Mouse (Mus musculus): ENCODE results near the gene Prkar1b. TPM values are rescaled to one million over a fixed set of nuclear protein-coding genes. Genes with fewer than 3 reads are reported as not detected.

Gene Prkar1b
- polyA plus RNA-seq, 1 experiment from 2014 or later = 17.4 TPM

DNA sequence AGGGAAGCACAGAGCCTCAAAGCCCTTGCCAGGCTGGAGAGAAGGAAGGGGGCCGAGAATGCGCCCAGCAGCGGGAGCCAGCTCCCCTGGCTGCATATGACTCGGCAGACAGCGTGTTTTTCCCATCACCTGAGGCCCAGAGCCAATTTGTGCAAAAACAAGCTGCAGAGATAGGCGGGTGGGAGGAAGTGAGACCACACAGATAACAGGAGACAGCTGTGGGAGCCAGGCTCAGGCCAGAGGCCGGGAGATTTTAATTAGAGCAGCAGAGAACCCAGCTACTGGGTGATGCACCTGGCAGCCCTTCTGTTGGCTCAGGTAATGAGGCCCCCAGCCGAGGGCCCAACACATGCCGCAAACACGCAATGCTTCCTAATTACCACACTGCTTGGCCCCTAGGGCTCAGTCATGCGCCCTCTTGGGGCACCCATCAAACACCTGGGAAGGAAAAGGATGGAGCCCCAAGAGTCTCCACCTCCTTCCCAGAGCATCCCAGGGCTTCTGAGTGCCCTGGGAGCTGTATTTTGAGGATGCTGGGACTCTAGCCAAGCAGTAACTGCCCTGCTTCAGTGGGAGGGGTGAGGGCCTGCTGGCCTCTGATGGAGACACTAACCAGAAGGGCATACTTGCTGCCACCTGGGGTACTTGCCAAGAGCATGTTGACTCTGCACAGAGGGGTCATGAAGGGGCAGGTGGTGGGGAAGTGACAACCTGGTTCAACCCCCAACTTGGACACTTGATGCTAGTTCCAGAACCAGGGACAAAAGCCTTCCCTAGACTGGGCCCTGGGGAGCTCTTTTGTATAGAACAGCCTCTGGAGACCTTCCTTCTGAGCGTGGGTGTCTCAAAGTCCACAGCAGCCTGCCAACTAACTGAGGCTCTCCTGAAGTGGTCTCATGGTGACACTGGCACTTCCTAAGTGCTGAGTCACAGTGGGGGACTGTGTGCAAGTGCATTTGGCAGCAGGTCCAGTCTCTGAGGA lies 50.5 kb downstream of the Prkar1b start:
- Histone ChIP-seq H3K27ac (ENCODE audit: low read length) (no peak overlapping the region), H3K36me3 (ENCODE audit: control insufficient read depth, insufficient read depth, low read length) (no peaks in the 10 kb centered on the region), H3K27me3 (ENCODE audit: control insufficient read depth, insufficient read depth, low read depth, low read length) (no peaks in the 10 kb centered on the region), H3K9me3 (ENCODE audit: control insufficient read depth, low read length) (peaks cover 3% of the 10 kb centered on the region; the same call in 1 of the 2 replicates), H3K4me1 (replicated peaks; ENCODE audit: control insufficient read depth, insufficient read depth, low read length) (peaks cover 7% of the 10 kb centered on the region; the same call in 1 of the 2 replicates), H3K4me3 (ENCODE audit: low read length) (no peak overlapping the region), H3K9ac (ENCODE audit: low read length) (no peak overlapping the region), H3K4me2 (ENCODE audit: low read depth, low read length) (no peak overlapping the region)
- 34% methylated on average over 12 of the region's 12 CpGs for WGBS
- ATAC-seq (ENCODE audit: low read depth) = no peak

DNA sequence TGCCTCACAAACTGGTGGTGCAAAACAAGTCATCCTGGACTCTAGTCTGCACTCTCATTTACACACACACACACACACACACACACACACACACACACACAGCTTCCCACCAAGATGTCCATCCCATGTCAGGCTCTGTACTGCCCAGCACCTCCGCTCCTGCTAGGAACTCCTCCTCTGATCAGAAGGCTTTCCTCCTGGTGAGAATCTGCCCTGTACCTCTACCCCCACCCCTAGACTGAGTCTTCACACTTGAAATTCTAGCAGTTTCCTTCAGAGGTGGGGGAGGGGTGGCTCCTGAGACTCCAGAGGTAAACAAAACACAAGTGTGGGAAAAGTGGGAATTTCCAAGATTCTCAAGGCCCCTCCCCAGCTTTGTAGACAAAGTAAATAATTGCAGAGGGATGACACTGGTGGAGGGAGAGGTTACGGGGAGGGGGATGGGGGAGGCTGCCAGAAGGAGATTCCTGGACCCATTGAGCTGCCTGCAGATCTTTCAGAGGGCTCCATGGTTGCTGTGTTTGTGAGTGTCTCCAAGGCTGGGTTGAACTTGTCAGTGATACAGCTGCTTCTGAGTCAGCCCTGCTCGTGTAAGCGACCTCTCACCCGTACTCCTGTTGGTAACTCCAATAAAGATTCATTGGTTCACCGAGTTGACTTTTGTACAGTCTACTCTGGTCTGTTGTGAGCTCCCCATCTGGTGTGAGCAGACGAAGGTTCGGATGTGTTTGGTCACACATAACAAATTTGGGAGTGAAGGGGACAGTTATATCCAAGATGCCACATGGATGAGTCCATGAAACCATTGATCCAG lies 54.3 kb downstream of the Prkar1b start:
- Histone ChIP-seq H3K27ac (ENCODE audit: low read length) (no peak overlapping the region), H3K36me3 (ENCODE audit: control insufficient read depth, insufficient read depth, low read length) (no peaks in the 10 kb centered on the region), H3K27me3 (ENCODE audit: control insufficient read depth, insufficient read depth, low read depth, low read length) (no peaks in the 10 kb centered on the region), H3K4me3 (ENCODE audit: low read length) (no peak overlapping the region), H3K9ac (ENCODE audit: low read length) (no peak overlapping the region), H3K4me1 (replicated peaks; ENCODE audit: control insufficient read depth, insufficient read depth, low read length) (peaks cover 7% of the 10 kb centered on the region; the same call in 1 of the 2 replicates), H3K4me2 (ENCODE audit: low read depth, low read length) (no peak overlapping the region), H3K9me3 (ENCODE audit: control insufficient read depth, low read length) (peaks cover 3% of the 10 kb centered on the region; the same call in 1 of the 2 replicates)
- no peak for ATAC-seq (ENCODE audit: low read depth)
- 41% methylated on average over 8 of the region's 8 CpGs for WGBS

- H3K4me1 ChIP-seq (replicated peaks; ENCODE audit: control insufficient read depth, insufficient read depth, low read length) = no peaks in the 10 kb centered on the region
- H3K4me2 ChIP-seq (ENCODE audit: low read depth, low read length) = no peak overlapping the region
- H3K4me3 ChIP-seq (ENCODE audit: low read length) = no peak overlapping the region
- peaks cover 3% of the 10 kb centered on the region; the same call in 1 of the 2 replicates for H3K9me3 ChIP-seq (ENCODE audit: control insufficient read depth, low read length)
- no peak for ATAC-seq (ENCODE audit: low read depth)
- 38% methylated on average over 4 of the region's 4 CpGs for WGBS
- H3K27me3 ChIP-seq (ENCODE audit: control insufficient read depth, insufficient read depth, low read depth, low read length) = no peaks in the 10 kb centered on the region
- no peak overlapping the region for H3K27ac ChIP-seq (ENCODE audit: low read length)
- H3K36me3 ChIP-seq (ENCODE audit: control insufficient read depth, insufficient read depth, low read length) = no peaks in the 10 kb centered on the region
- H3K9ac ChIP-seq (ENCODE audit: low read length) = no peak overlapping the region
Observed at GRCm38 (mm10) chr5:139093534-139093933, 56.3 kb downstream of the Prkar1b start.

GRCm38 (mm10) chr5:139091713-139092112 lies 58.1 kb downstream of the Prkar1b start:
- no peak overlapping the region for H3K9ac ChIP-seq (ENCODE audit: low read length)
- no peaks in the 10 kb centered on the region for H3K36me3 ChIP-seq (ENCODE audit: control insufficient read depth, insufficient read depth, low read length)
- H3K4me1 ChIP-seq (replicated peaks; ENCODE audit: control insufficient read depth, insufficient read depth, low read length) = no peaks in the 10 kb centered on the region
- H3K27me3 ChIP-seq (ENCODE audit: control insufficient read depth, insufficient read depth, low read depth, low read length) = no peaks in the 10 kb centered on the region
- no peak overlapping the region for H3K27ac ChIP-seq (ENCODE audit: low read length)
- peaks cover 2% of the 10 kb centered on the region; the same call in 1 of the 2 replicates for H3K9me3 ChIP-seq (ENCODE audit: control insufficient read depth, low read length)
- WGBS = 84% methylated on average over 3 of the region's 3 CpGs
- H3K4me2 ChIP-seq (ENCODE audit: low read depth, low read length) = no peak overlapping the region
- no peak for ATAC-seq (ENCODE audit: low read depth)
- H3K4me3 ChIP-seq (ENCODE audit: low read length) = no peak overlapping the region

- Histone ChIP-seq H3K36me3 (ENCODE audit: control insufficient read depth, insufficient read depth, low read length) (no peaks in the 10 kb centered on the region), H3K4me1 (replicated peaks; ENCODE audit: control insufficient read depth, insufficient read depth, low read length) (no peaks in the 10 kb centered on the region), H3K27me3 (ENCODE audit: control insufficient read depth, insufficient read depth, low read depth, low read length) (no peaks in the 10 kb centered on the region), H3K4me3 (ENCODE audit: low read length) (no peak overlapping the region), H3K4me2 (ENCODE audit: low read depth, low read length) (no peak overlapping the region), H3K9ac (ENCODE audit: low read length) (no peak overlapping the region), H3K9me3 (ENCODE audit: control insufficient read depth, low read length) (peaks cover 2% of the 10 kb centered on the region; the same call in 1 of the 2 replicates), H3K27ac (ENCODE audit: low read length) (no peak overlapping the region)
- WGBS = 52% methylated on average over 1 of the region's 1 CpGs
- ATAC-seq (ENCODE audit: low read depth) = no peak
Observed at GRCm38 (mm10) chr5:139090162-139090561, 59.6 kb downstream of the Prkar1b start.

DNA sequence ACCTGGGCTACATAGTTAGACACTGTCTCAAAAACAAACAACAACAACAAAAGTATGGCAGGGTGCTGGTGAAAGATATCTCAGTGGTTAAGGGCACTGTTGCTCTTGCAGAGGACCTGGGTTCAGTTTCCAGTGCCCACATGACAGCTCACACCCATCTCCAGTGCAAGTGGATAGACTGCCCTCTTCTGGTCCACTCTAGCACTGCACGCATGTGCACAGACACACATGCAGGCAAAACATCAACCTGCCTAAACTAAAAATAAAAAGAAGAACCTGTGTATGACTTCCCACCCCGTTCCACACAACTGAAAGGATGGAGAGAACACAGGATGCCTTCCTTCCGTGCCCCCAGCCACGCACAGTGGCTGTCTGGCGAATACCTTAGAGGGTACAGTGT lies 61.6 kb downstream of the Prkar1b start:
- Histone ChIP-seq H3K9me3 (ENCODE audit: control insufficient read depth, low read length) (peaks cover 2% of the 10 kb centered on the region; the same call in 1 of the 2 replicates), H3K27me3 (ENCODE audit: control insufficient read depth, insufficient read depth, low read depth, low read length) (no peaks in the 10 kb centered on the region), H3K36me3 (ENCODE audit: control insufficient read depth, insufficient read depth, low read length) (no peaks in the 10 kb centered on the region), H3K9ac (ENCODE audit: low read length) (no peak overlapping the region), H3K27ac (ENCODE audit: low read length) (no peak overlapping the region), H3K4me3 (ENCODE audit: low read length) (no peak overlapping the region), H3K4me2 (ENCODE audit: low read depth, low read length) (no peak overlapping the region), H3K4me1 (replicated peaks; ENCODE audit: control insufficient read depth, insufficient read depth, low read length) (no peaks in the 10 kb centered on the region)
- ATAC-seq (ENCODE audit: low read depth) = no peak
- WGBS = 93% methylated on average over 5 of the region's 5 CpGs

GRCm38 (mm10) chr5:139084831-139085519 lies 64.8 kb downstream of the Prkar1b start:
- Histone ChIP-seq H3K9me3 (ENCODE audit: control insufficient read depth, low read length) (peaks cover 2% of the 10 kb centered on the region; the same call in 1 of the 2 replicates), H3K27me3 (ENCODE audit: control insufficient read depth, insufficient read depth, low read depth, low read length) (no peaks in the 10 kb centered on the region), H3K4me1 (replicated peaks; ENCODE audit: control insufficient read depth, insufficient read depth, low read length) (peaks cover 5% of the 10 kb centered on the region), H3K36me3 (ENCODE audit: control insufficient read depth, insufficient read depth, low read length) (no peaks in the 10 kb centered on the region), H3K27ac (ENCODE audit: low read length) (no peak overlapping the region), H3K4me2 (ENCODE audit: low read depth, low read length) (no peak overlapping the region), H3K4me3 (ENCODE audit: low read length) (no peak overlapping the region), H3K9ac (ENCODE audit: low read length) (no peak overlapping the region)
- 66% methylated on average over 7 of the region's 7 CpGs for WGBS
- peak; percentile 72 for ATAC-seq (ENCODE audit: low read depth)

- H3K27ac ChIP-seq (ENCODE audit: low read length) = no peak overlapping the region
- 80% methylated on average over 6 of the region's 6 CpGs for WGBS
- ATAC-seq (ENCODE audit: low read depth) = no peak
Observed at GRCm38 (mm10) chr5:139084302-139084701, 65.5 kb downstream of the Prkar1b start.

More at GRCm38 (mm10) chr5:139084302-139084701, 65.5 kb downstream of the Prkar1b start:
- Histone ChIP-seq H3K4me3 (ENCODE audit: low read length) (no peak overlapping the region), H3K27me3 (ENCODE audit: control insufficient read depth, insufficient read depth, low read depth, low read length) (no peaks in the 10 kb centered on the region), H3K4me1 (replicated peaks; ENCODE audit: control insufficient read depth, insufficient read depth, low read length) (peaks cover 5% of the 10 kb centered on the region), H3K4me2 (ENCODE audit: low read depth, low read length) (no peak overlapping the region), H3K36me3 (ENCODE audit: control insufficient read depth, insufficient read depth, low read length) (no peaks in the 10 kb centered on the region), H3K9ac (ENCODE audit: low read length) (no peak overlapping the region), H3K9me3 (ENCODE audit: control insufficient read depth, low read length) (peaks cover 2% of the 10 kb centered on the region; the same call in 1 of the 2 replicates)
